Mouse (Mus musculus): ENCODE measurements around the gene Aldh9a1. TPM values are rescaled to one million over a fixed set of nuclear protein-coding genes. Genes with fewer than 3 reads are reported as not detected.

Aldh9a1 gene
- polyA plus RNA-seq, 1 experiment from 2014 or later: 54.2 TPM

GRCm38 (mm10) chr1:167360268-167360667 lies 10.5 kb downstream of the Aldh9a1 start:
- Histone ChIP-seq H3K4me3 (ENCODE audit: low read depth, low read length) (no peak overlapping the region), H3K27ac (ENCODE audit: low read length) (no peak overlapping the region), H3K4me2 (replicated peaks; ENCODE audit: low read depth, low read length) (no peak overlapping the region), H3K4me1 (ENCODE audit: control insufficient read depth, insufficient read depth, low read length) (no peaks in the 10 kb centered on the region), H3K36me3 (ENCODE audit: control insufficient read depth, insufficient read depth, low read length) (peaks cover 14% of the 10 kb centered on the region), H3K27me3 (ENCODE audit: control insufficient read depth, insufficient read depth, low read length) (no peaks in the 10 kb centered on the region), H3K9me3 (ENCODE audit: control insufficient read depth, low read depth, low read length) (no peaks in the 10 kb centered on the region), H3K9ac (replicated peaks; ENCODE audit: low read depth, low read length) (no peak overlapping the region)
- 79% methylated on average over 4 of the region's 4 CpGs for WGBS
- ATAC-seq (ENCODE audit: insufficient number of reproducible peaks, insufficient read depth, low FRiP score, low read depth): no peak

- Histone ChIP-seq H3K4me2 (replicated peaks; ENCODE audit: low read depth, low read length) (no peak overlapping the region), H3K36me3 (ENCODE audit: control insufficient read depth, insufficient read depth, low read length) (peaks cover 17% of the 10 kb centered on the region), H3K9me3 (ENCODE audit: control insufficient read depth, low read depth, low read length) (no peaks in the 10 kb centered on the region), H3K9ac (replicated peaks; ENCODE audit: low read depth, low read length) (no peak overlapping the region), H3K4me3 (ENCODE audit: low read depth, low read length) (no peak overlapping the region), H3K4me1 (ENCODE audit: control insufficient read depth, insufficient read depth, low read length) (no peaks in the 10 kb centered on the region), H3K27ac (ENCODE audit: low read length) (no peak overlapping the region), H3K27me3 (ENCODE audit: control insufficient read depth, insufficient read depth, low read length) (no peaks in the 10 kb centered on the region)
- ATAC-seq (ENCODE audit: insufficient number of reproducible peaks, insufficient read depth, low FRiP score, low read depth): no peak
- 76% methylated on average over 4 of the region's 4 CpGs for WGBS
Measured at GRCm38 (mm10) chr1:167362819-167363218, 13.0 kb downstream of the Aldh9a1 start.

- 73% methylated on average over 5 of the region's 5 CpGs for WGBS
- no peaks in the 10 kb centered on the region for H3K27me3 ChIP-seq (ENCODE audit: control insufficient read depth, insufficient read depth, low read length)
- no peaks in the 10 kb centered on the region for H3K9me3 ChIP-seq (ENCODE audit: control insufficient read depth, low read depth, low read length)
- no peak overlapping the region for H3K4me3 ChIP-seq (ENCODE audit: low read depth, low read length)
- no peak overlapping the region for H3K9ac ChIP-seq (replicated peaks; ENCODE audit: low read depth, low read length)
- no peak for ATAC-seq (ENCODE audit: insufficient number of reproducible peaks, insufficient read depth, low FRiP score, low read depth)
- H3K4me1 ChIP-seq (ENCODE audit: control insufficient read depth, insufficient read depth, low read length): no peaks in the 10 kb centered on the region
- H3K4me2 ChIP-seq (replicated peaks; ENCODE audit: low read depth, low read length): no peak overlapping the region
- peaks cover 17% of the 10 kb centered on the region for H3K36me3 ChIP-seq (ENCODE audit: control insufficient read depth, insufficient read depth, low read length)
- no peak overlapping the region for H3K27ac ChIP-seq (ENCODE audit: low read length)
Measured at GRCm38 (mm10) chr1:167363322-167363721, 13.5 kb downstream of the Aldh9a1 start.

GRCm38 (mm10) chr1:167365808-167366207 lies 16.0 kb downstream of the Aldh9a1 start:
- Histone ChIP-seq H3K4me3 (ENCODE audit: low read depth, low read length) (no peak overlapping the region), H3K4me2 (replicated peaks; ENCODE audit: low read depth, low read length) (no peak overlapping the region), H3K4me1 (ENCODE audit: control insufficient read depth, insufficient read depth, low read length) (no peaks in the 10 kb centered on the region), H3K27me3 (ENCODE audit: control insufficient read depth, insufficient read depth, low read length) (no peaks in the 10 kb centered on the region), H3K36me3 (ENCODE audit: control insufficient read depth, insufficient read depth, low read length) (peaks cover 20% of the 10 kb centered on the region), H3K9ac (replicated peaks; ENCODE audit: low read depth, low read length) (no peak overlapping the region), H3K9me3 (ENCODE audit: control insufficient read depth, low read depth, low read length) (no peaks in the 10 kb centered on the region), H3K27ac (ENCODE audit: low read length) (no peak overlapping the region)
- ATAC-seq (ENCODE audit: insufficient number of reproducible peaks, insufficient read depth, low FRiP score, low read depth): no peak
- 87% methylated on average over 7 of the region's 7 CpGs for WGBS

GRCm38 (mm10) chr1:167366621-167367020 lies 16.8 kb downstream of the Aldh9a1 start:
- no peak for ATAC-seq (ENCODE audit: insufficient number of reproducible peaks, insufficient read depth, low FRiP score, low read depth)
- Histone ChIP-seq H3K4me3 (ENCODE audit: low read depth, low read length) (no peak overlapping the region), H3K4me2 (replicated peaks; ENCODE audit: low read depth, low read length) (no peak overlapping the region), H3K27me3 (ENCODE audit: control insufficient read depth, insufficient read depth, low read length) (no peaks in the 10 kb centered on the region), H3K9me3 (ENCODE audit: control insufficient read depth, low read depth, low read length) (no peaks in the 10 kb centered on the region), H3K4me1 (ENCODE audit: control insufficient read depth, insufficient read depth, low read length) (no peaks in the 10 kb centered on the region), H3K36me3 (ENCODE audit: control insufficient read depth, insufficient read depth, low read length) (peaks cover 20% of the 10 kb centered on the region), H3K27ac (ENCODE audit: low read length) (no peak overlapping the region), H3K9ac (replicated peaks; ENCODE audit: low read depth, low read length) (no peak overlapping the region)
- WGBS: 89% methylated on average over 6 of the region's 6 CpGs

GRCm38 (mm10) chr1:167368018-167368417 lies 18.2 kb downstream of the Aldh9a1 start:
- Histone ChIP-seq H3K4me3 (ENCODE audit: low read depth, low read length) (no peak overlapping the region), H3K4me2 (replicated peaks; ENCODE audit: low read depth, low read length) (no peak overlapping the region), H3K9ac (replicated peaks; ENCODE audit: low read depth, low read length) (no peak overlapping the region), H3K9me3 (ENCODE audit: control insufficient read depth, low read depth, low read length) (no peaks in the 10 kb centered on the region), H3K27ac (ENCODE audit: low read length) (no peak overlapping the region), H3K27me3 (ENCODE audit: control insufficient read depth, insufficient read depth, low read length) (no peaks in the 10 kb centered on the region), H3K4me1 (ENCODE audit: control insufficient read depth, insufficient read depth, low read length) (no peaks in the 10 kb centered on the region), H3K36me3 (ENCODE audit: control insufficient read depth, insufficient read depth, low read length) (peaks cover 14% of the 10 kb centered on the region)
- WGBS: 88% methylated on average over 4 of the region's 4 CpGs
- ATAC-seq (ENCODE audit: insufficient number of reproducible peaks, insufficient read depth, low FRiP score, low read depth): no peak

GRCm38 (mm10) chr1:167368513-167368912 lies 18.7 kb downstream of the Aldh9a1 start:
- no peak overlapping the region for H3K27ac ChIP-seq (ENCODE audit: low read length)
- WGBS: 82% methylated on average over 7 of the region's 7 CpGs
- H3K9ac ChIP-seq (replicated peaks; ENCODE audit: low read depth, low read length): no peak overlapping the region
- H3K4me3 ChIP-seq (ENCODE audit: low read depth, low read length): no peak overlapping the region
- peak; percentile 57; the same call in 1 of the 2 replicates for ATAC-seq (ENCODE audit: insufficient number of reproducible peaks, insufficient read depth, low FRiP score, low read depth)
- H3K4me2 ChIP-seq (replicated peaks; ENCODE audit: low read depth, low read length): no peak overlapping the region
- H3K4me1 ChIP-seq (ENCODE audit: control insufficient read depth, insufficient read depth, low read length): no peaks in the 10 kb centered on the region
- H3K27me3 ChIP-seq (ENCODE audit: control insufficient read depth, insufficient read depth, low read length): no peaks in the 10 kb centered on the region
- no peaks in the 10 kb centered on the region for H3K9me3 ChIP-seq (ENCODE audit: control insufficient read depth, low read depth, low read length)
- H3K36me3 ChIP-seq (ENCODE audit: control insufficient read depth, insufficient read depth, low read length): peaks cover 14% of the 10 kb centered on the region

- Histone ChIP-seq H3K9me3 (ENCODE audit: control insufficient read depth, low read depth, low read length) (no peaks in the 10 kb centered on the region), H3K27ac (ENCODE audit: low read length) (no peak overlapping the region), H3K36me3 (ENCODE audit: control insufficient read depth, insufficient read depth, low read length) (peaks cover 14% of the 10 kb centered on the region), H3K4me1 (ENCODE audit: control insufficient read depth, insufficient read depth, low read length) (peaks cover 4% of the 10 kb centered on the region; the same call in 1 of the 2 replicates), H3K4me3 (ENCODE audit: low read depth, low read length) (no peak overlapping the region), H3K9ac (replicated peaks; ENCODE audit: low read depth, low read length) (no peak overlapping the region), H3K4me2 (replicated peaks; ENCODE audit: low read depth, low read length) (no peak overlapping the region), H3K27me3 (ENCODE audit: control insufficient read depth, insufficient read depth, low read length) (no peaks in the 10 kb centered on the region)
- 8% methylated on average over 7 of the region's 7 CpGs for WGBS
- ATAC-seq (ENCODE audit: insufficient number of reproducible peaks, insufficient read depth, low FRiP score, low read depth): peak; percentile 46; the same call in 1 of the 2 replicates
Measured at GRCm38 (mm10) chr1:167369905-167370304, 20.1 kb downstream of the Aldh9a1 start.

GRCm38 (mm10) chr1:167372739-167373138 lies 22.9 kb downstream of the Aldh9a1 start:
- ATAC-seq (ENCODE audit: insufficient number of reproducible peaks, insufficient read depth, low FRiP score, low read depth): no peak
- no peaks in the 10 kb centered on the region for H3K27me3 ChIP-seq (ENCODE audit: control insufficient read depth, insufficient read depth, low read length)
- no peaks in the 10 kb centered on the region for H3K9me3 ChIP-seq (ENCODE audit: control insufficient read depth, low read depth, low read length)
- 89% methylated on average over 7 of the region's 7 CpGs for WGBS
- H3K9ac ChIP-seq (replicated peaks; ENCODE audit: low read depth, low read length): no peak overlapping the region
- no peak overlapping the region for H3K4me2 ChIP-seq (replicated peaks; ENCODE audit: low read depth, low read length)
- peaks cover 5% of the 10 kb centered on the region; the same call in 1 of the 2 replicates for H3K4me1 ChIP-seq (ENCODE audit: control insufficient read depth, insufficient read depth, low read length)
- H3K4me3 ChIP-seq (ENCODE audit: low read depth, low read length): no peak overlapping the region
- no peak overlapping the region for H3K27ac ChIP-seq (ENCODE audit: low read length)
- peaks cover 4% of the 10 kb centered on the region; the same call in 1 of the 2 replicates for H3K36me3 ChIP-seq (ENCODE audit: control insufficient read depth, insufficient read depth, low read length)
